Comparison of ENCODE assay signal across 8 mouse cellular contexts in genomic region chr2:25262291-25262767, GRCm38 (mm10). TPM values are rescaled to one million over a fixed set of nuclear protein-coding genes. Genes with fewer than 3 reads are reported as not detected.
DNase-seq lines count a peak whose midpoint lies in the region; ATAC-seq lines count a peak whose summit lies in the region.

TSS of gene Tprn (plus strand) at chr2:25262618.

- H3K4me2 ChIP-seq in intestine, embryonic 14.5 days (ENCODE audit: low read length): peak within 1 kb of the TSS; percentile 76

- H3K9ac ChIP-seq in intestine, embryonic 14.5 days (ENCODE audit: low read length): peak within 1 kb of the TSS; percentile 46

- peak within 1 kb of the TSS; percentile 83 for H3K4me3 ChIP-seq in intestine, embryonic 14.5 days (ENCODE audit: low read depth, low read length)

- H3K36me3 ChIP-seq in intestine, embryonic 14.5 days (ENCODE audit: control insufficient read depth, insufficient read depth, low read length): no peaks in the 10 kb centered on the region

- peak; percentile 98 for ATAC-seq in intestine, embryonic 14.5 days (replicated peaks; ENCODE audit: low FRiP score, low TSS enrichment, low read depth)

- DNase-seq in adrenal gland, adult 18-20 months (ENCODE audit: low spot score in 2 of 2): peak; percentile 83 to 88
- peak; percentile 97 for DNase-seq in embryo, embryonic 11 days
- peak; percentile 95 for DNase-seq in gastrocnemius, postnatal 25 days
- peak; percentile 88 for DNase-seq in intestine, embryonic 14.5 days (ENCODE audit: low spot score)
- peak; percentile 95 to 98 for DNase-seq in left cerebral cortex, postnatal 14 days (ENCODE audit: low spot score in 2 of 2)
- DNase-seq in mesoderm, embryonic 11.5 days (ENCODE audit: low read depth, low spot score): peak; percentile 96
- DNase-seq in right cerebral cortex, postnatal 36 days (ENCODE audit: low spot score in 2 of 2): peak; percentile 94 to 97
- peak; percentile 94 for DNase-seq in yolk sac, embryonic 10.5 days (ENCODE audit: low spot score)

- intact Hi-C loops in left cerebral cortex, postnatal 14 days (cut with DNase I): no loop called here

- H3K9me3 ChIP-seq in intestine, embryonic 14.5 days (ENCODE audit: control insufficient read depth, low read length): no peaks in the 10 kb centered on the region

- H3K4me1 ChIP-seq in intestine, embryonic 14.5 days (replicated peaks; ENCODE audit: control insufficient read depth, insufficient read depth, low read length): peaks cover 20% of the 10 kb centered on the region

- peaks cover 10% of the 10 kb centered on the region; the same call in 1 of the 2 replicates for H3K27me3 ChIP-seq in intestine, embryonic 14.5 days (replicated peaks; ENCODE audit: control insufficient read depth, insufficient read depth, low read length)

- 0 out of 2 replicates have a peak within 1 kb of the TSS, but pooled peaks have one; percentile 9 for H3K27ac ChIP-seq in intestine, embryonic 14.5 days (ENCODE audit: low read depth)

- under 1% methylated on average over 39 of the region's 39 CpGs for WGBS in intestine, embryonic 14.5 days

RNA-seq across cellular contexts. Expression of gene Tprn, which starts in this region (rescaled TPM):
- 1 to 10 TPM; 8.2 to 9.4 TPM for total RNA-seq in adrenal gland, adult 18-20 months (2021)
- total RNA-seq in gastrocnemius, postnatal 25 days (2021): 1 to 10 TPM; 2.1 to 2.9 TPM
- 6.5 and 7.8 TPM in 2 replicates for polyA plus RNA-seq in intestine, embryonic 14.5 days (2014; fragmentation: Nextera tagmentation; extraction: Ambion mirVana)
- 10 to 100 TPM; 14.2 to 15.7 TPM for total RNA-seq in left cerebral cortex, postnatal 14 days (2021)

Comparison
In these comparisons a context has a peak if more than half of its experiments do, and no peak if none do; other contexts are left out.
1. Peak in every context shown above with its lines: DNase-seq, ATAC-seq, H3K4me3 ChIP-seq and H3K27ac ChIP-seq.